Mouse (Mus musculus): ENCODE measurements around the gene Myo16. TPM values are rescaled to one million over a fixed set of nuclear protein-coding genes. Genes with fewer than 3 reads are reported as not detected.

The Myo16 gene
- total RNA-seq, 2 experiments from 2014 or later = 4.8 to 7.5 TPM

GRCm38 (mm10) chr8:10445011-10445410, 291.3 kb downstream of the Myo16 start:
- intact Hi-C loops (cut with DNase I) = no loop called here

GRCm38 (mm10) chr8:10448545-10448944, 294.8 kb downstream of the Myo16 start:
- DNase-seq = no peak
- intact Hi-C loops (cut with DNase I) = no loop called here

More at GRCm38 (mm10) chr8:10445011-10445410, 291.3 kb downstream of the Myo16 start:
- DNase-seq = no peak

- DNase-seq = no peak
- intact Hi-C loops (cut with DNase I) = no loop called here
These were observed 299.3 kb downstream of the Myo16 start for GRCm38 (mm10) chr8:10453046-10453445.

GRCm38 (mm10) chr8:10458151-10458649, 304.5 kb downstream of the Myo16 start:
- intact Hi-C loops (cut with DNase I) = no loop called here
- DNase-seq = no peak

GRCm38 (mm10) chr8:10462271-10462670, 308.6 kb downstream of the Myo16 start:
- intact Hi-C loops (cut with DNase I) = no loop called here
- DNase-seq = no peak

GRCm38 (mm10) chr8:10468490-10468889, 314.8 kb downstream of the Myo16 start:
- no peak for DNase-seq
- intact Hi-C loops (cut with DNase I) = no loop called here

GRCm38 (mm10) chr8:10469658-10470057, 315.9 kb downstream of the Myo16 start:
- intact Hi-C loops (cut with DNase I) = no loop called here
- DNase-seq = no peak

- intact Hi-C loops (cut with DNase I) = no loop called here
- no peak for DNase-seq
These were observed 316.6 kb downstream of the Myo16 start for GRCm38 (mm10) chr8:10470280-10470679.

- intact Hi-C loops (cut with DNase I) = no loop called here
- DNase-seq = no peak
These were observed 318.7 kb downstream of the Myo16 start for GRCm38 (mm10) chr8:10472371-10472770.

GRCm38 (mm10) chr8:10474446-10474845, 320.7 kb downstream of the Myo16 start:
- intact Hi-C loops (cut with DNase I) = no loop called here
- DNase-seq = no peak

- no peak for DNase-seq
- intact Hi-C loops (cut with DNase I) = no loop called here
These were observed 325.3 kb downstream of the Myo16 start for GRCm38 (mm10) chr8:10479059-10479458.

- DNase-seq = no peak
These were observed 327.1 kb downstream of the Myo16 start for GRCm38 (mm10) chr8:10480850-10481249.

GRCm38 (mm10) chr8:10482064-10482463, 328.4 kb downstream of the Myo16 start:
- intact Hi-C loops (cut with DNase I) = no loop called here

More at GRCm38 (mm10) chr8:10480850-10481249, 327.1 kb downstream of the Myo16 start:
- intact Hi-C loops (cut with DNase I) = no loop called here

GRCm38 (mm10) chr8:10482880-10483279, 329.2 kb downstream of the Myo16 start:
- intact Hi-C loops (cut with DNase I) = no loop called here
- no peak for DNase-seq

More at GRCm38 (mm10) chr8:10482064-10482463, 328.4 kb downstream of the Myo16 start:
- DNase-seq = no peak

- intact Hi-C loops (cut with DNase I) = no loop called here
- no peak for DNase-seq
These were observed 330.1 kb downstream of the Myo16 start for GRCm38 (mm10) chr8:10483841-10484240.

GRCm38 (mm10) chr8:10489738-10490419, 336.2 kb downstream of the Myo16 start:
- DNase-seq = no peak
- intact Hi-C loops (cut with DNase I) = no loop called here

GRCm38 (mm10) chr8:10490420-10490784, 336.7 kb downstream of the Myo16 start:
- DNase-seq = no peak
- intact Hi-C loops (cut with DNase I) = no loop called here

GRCm38 (mm10) chr8:10490874-10491273, 337.2 kb downstream of the Myo16 start:
- no peak for DNase-seq
- intact Hi-C loops (cut with DNase I) = no loop called here

- intact Hi-C loops (cut with DNase I) = no loop called here
- no peak for DNase-seq
These were observed 346.1 kb downstream of the Myo16 start for GRCm38 (mm10) chr8:10499846-10500245.

- intact Hi-C loops (cut with DNase I) = no loop called here
These were observed 346.8 kb downstream of the Myo16 start for GRCm38 (mm10) chr8:10500465-10500864.

GRCm38 (mm10) chr8:10501750-10502149, 348.0 kb downstream of the Myo16 start:
- no peak for DNase-seq
- intact Hi-C loops (cut with DNase I) = no loop called here

More at GRCm38 (mm10) chr8:10500465-10500864, 346.8 kb downstream of the Myo16 start:
- no peak for DNase-seq

- DNase-seq = no peak
- intact Hi-C loops (cut with DNase I) = no loop called here
These were observed 358.4 kb downstream of the Myo16 start for GRCm38 (mm10) chr8:10512105-10512504.

Measured in heart, postnatal 14 days (tissue).